Mouse (Mus musculus) ES-Bruce4 (cell line): Measurements from ENCODE around the gene Mrps27.

ENCODE experiments used
- CTCF ChIP-seq: IDR thresholded peaks from one replicate; pipeline ENCODE4 v1.8.1; 2011; ENCODE audit warnings: low read depth, low read length
- POLR2A ChIP-seq: IDR thresholded peaks from one replicate; pipeline ENCODE4 v1.8.1; 2011; ENCODE audit warnings: low read length; ENCODE audit not compliant: insufficient read depth

GRCm38 (mm10) chr13:99373684-99374083 is 29.1 kb downstream of the Mrps27 start:
- TF ChIP-seq POLR2A (no peak), CTCF (no peak)
